Mouse (Mus musculus) embryo, embryonic 9.5 days (tissue): Measurements from ENCODE around the gene Cd300ld5.
"Not testable (repeated sequence)": the region's sequence is repeated elsewhere in the genome, so short reads cannot be mapped to it uniquely, and the experiment has no call there.

Experiments
- DNase-seq: peaks from one replicate; pipeline ENCODE4 v3.0.0-alpha.2; 2017; ENCODE audit errors: extremely low spot score

Gene Cd300ld5

DNA sequence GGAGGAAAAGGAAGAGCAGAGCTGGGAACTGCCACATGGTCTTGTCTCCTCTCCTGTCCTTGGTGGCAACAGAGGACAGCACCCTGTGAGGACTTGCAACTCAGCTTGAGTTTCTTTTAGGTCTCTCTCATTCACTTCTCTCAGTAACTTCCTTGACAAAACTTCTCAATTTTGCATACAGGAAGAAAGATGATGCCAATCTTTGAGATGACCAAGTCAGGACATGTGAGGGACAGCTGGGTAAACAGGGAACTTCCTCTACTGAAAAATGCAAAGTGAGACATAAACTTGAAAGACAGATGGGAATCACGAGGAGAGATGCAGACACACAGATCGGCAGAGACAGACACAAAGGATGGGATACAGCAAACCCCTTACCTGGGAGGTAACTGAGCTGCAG, 10.7 kb upstream of the Cd300ld5 start, which contains the start of gene Cd300ld3:
Cd300ld3 (minus strand) TSS at position 151 of the 400 bp plus-strand sequence.
- no peak for DNase-seq

DNA sequence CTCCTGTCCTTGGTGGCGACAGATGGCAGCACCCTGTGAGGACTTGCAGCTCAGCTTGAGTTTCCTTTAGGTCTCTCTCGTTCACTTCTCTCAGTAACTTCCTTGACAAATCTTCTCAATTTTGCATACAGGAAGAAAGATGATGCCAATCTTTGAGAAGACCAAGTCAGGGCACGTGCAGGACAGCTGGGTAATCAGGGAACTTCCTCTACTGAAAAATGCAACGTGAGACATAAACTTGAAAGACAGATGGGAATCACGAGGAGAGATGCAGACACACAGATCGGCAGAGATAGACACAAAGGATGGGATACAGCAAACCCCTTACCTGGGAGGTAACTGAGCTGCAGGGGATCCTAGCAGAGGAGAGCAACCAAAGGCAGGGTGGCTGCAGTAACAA, 10.7 kb downstream of the Cd300ld5 start, which contains the start of gene Cd300ld4:
Cd300ld4 (minus strand) TSS at position 101 of the 400 bp plus-strand sequence.
- not testable (repeated sequence) for DNase-seq

DNA sequence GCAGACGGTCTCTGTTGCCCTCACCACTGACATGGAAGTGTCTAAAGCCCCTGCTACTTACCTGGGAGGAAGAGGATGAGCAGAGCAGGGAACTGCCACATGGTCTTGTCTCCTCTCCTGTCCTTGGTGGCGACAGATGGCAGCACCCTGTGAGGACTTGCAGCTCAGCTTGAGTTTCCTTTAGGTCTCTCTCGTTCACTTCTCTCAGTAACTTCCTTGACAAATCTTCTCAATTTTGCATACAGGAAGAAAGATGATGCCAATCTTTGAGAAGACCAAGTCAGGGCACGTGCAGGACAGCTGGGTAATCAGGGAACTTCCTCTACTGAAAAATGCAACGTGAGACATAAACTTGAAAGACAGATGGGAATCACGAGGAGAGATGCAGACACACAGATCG, 21.5 kb downstream of the Cd300ld5 start, which contains the start of gene Cd300ld2:
Cd300ld2 (minus strand) TSS at position 101 of the 400 bp plus-strand sequence.
- DNase-seq: not testable (repeated sequence)

DNA sequence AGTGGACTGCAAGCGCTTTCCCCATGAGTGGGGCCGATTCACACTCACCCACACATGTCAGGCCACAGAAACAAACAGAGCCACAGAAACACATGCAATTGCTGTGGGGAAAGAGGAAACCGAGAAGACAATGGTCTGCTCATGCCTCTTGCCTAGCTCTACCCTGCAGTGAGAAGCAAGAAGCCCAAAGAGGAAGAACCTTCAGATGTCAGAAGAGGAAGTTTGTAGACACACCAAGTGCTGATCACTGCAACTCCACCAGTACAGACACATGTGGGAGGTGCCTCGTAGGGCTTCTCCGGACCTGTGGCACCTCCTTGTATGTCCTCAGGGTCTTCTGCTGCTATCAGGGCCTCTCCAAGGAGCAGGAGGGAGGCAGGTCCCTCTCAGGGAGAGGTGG, 33.5 kb downstream of the Cd300ld5 start:
- DNase-seq: no peak

DNA sequence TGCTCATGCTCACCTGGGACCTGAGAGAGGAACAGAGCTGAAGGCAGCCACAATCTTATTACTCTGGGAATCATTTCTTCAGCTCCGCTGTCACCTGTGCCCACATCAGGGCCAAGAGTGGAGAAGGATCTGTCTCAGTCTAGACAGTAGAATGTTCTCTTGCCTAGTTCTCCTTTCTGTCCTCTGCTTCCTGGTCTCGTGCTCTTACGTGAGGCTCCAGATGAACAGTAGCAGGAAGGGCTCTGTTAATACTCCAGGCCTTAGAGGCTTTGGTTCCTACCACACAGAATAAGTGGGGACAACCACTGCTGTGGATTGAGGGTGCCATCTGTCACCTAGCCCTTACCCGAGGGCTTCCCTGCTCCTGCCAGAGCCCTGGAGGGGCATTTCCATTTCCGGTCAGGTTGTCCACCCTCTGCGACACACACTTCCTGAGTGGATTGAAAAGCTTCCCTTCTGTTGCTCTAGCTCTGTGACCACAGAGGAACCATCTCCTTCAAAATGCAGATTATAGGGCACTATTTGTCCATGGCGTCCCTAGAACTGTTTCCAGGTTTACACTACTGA, 36.0 kb downstream of the Cd300ld5 start, which contains the start of gene Cd300c2:
Cd300c2 (minus strand) TSS at position 407 of the 567 bp plus-strand sequence.
- no peak for DNase-seq

DNA sequence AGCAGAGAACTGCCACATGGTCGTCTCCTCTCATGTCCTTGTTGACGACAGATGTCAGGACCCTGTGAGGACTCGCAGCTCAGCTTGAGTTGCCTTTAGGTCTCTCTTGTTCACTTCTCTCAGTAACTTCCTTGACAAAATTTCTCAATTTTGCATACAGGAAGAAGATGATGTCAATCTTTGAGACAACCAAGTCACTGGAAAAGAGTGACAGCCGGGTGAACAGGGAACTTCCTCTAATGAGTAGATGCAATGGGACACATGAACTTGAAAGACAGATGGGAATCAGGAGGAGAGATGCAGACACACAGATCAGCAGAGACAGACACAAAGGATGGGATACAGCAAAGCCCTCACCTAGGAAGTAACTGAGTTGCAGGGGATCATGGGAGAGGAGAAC, 47.8 kb downstream of the Cd300ld5 start, which contains the start of gene Cd300ld:
Cd300ld (minus strand) TSS at position 130 of the 400 bp plus-strand sequence.
- no peak for DNase-seq

DNA sequence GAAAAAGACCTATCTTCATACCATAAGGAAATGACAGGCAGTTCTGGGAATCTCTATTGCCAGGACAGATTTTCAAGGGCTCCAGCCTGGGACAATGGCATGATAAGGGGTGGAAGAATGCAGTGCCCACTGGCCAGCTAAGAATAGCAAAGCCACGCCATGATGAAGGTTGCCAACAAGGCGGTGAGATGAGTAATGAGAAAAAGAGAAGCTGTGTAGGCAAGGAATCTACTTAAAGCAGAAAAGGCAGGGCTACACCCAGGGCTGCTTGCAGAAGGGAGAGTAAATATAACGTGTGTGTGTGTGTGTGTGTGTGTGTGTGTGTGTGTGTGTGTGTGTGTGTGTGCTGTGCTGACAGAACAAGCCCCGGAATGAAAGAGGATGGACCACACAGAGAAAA, 55.7 kb downstream of the Cd300ld5 start:
- no peak for DNase-seq
